Mouse (Mus musculus) lung, adult 2 months (tissue): ENCODE data around the gene Hspa12a.

Experiments
- CTCF ChIP-seq: fragments of 200-500 bp; IDR thresholded peaks from 2 replicates; pipeline ENCODE4 v1.5.1; 2011; ENCODE audit warnings: mild to moderate bottlenecking, low read length, control low read depth; ENCODE audit not compliant: insufficient read depth
- POLR2A ChIP-seq: fragments of 200-500 bp; IDR thresholded peaks from 2 replicates; pipeline ENCODE4 v1.6.1; 2011; ENCODE audit warnings: low read depth, mild to moderate bottlenecking, control low read depth, low read length, borderline replicate concordance; ENCODE audit errors: extremely low read depth

- no peak for TF ChIP-seq CTCF
- no peak for TF ChIP-seq POLR2A
These were observed 103.6 kb downstream of the Hspa12a start for GRCm38 (mm10) chr19:58839806-58840205.
